Mouse (Mus musculus): ENCODE results near the gene Casp7. TPM values are rescaled to one million over a fixed set of nuclear protein-coding genes. Genes with fewer than 3 reads are reported as not detected.

Casp7 gene
- polyA plus RNA-seq, 1 experiment: 8.7 TPM

GRCm38 (mm10) chr19:56486926-56487325 lies 90.0 kb downstream of the Casp7 start:
- 88% methylated on average over 7 of the region's 7 CpGs for WGBS

GRCm38 (mm10) chr19:56487339-56487738 lies 90.4 kb downstream of the Casp7 start:
- DNase-seq (ENCODE audit: low read depth in 1 of 2, low spot score in 2 of 2): no peak
- TF ChIP-seq CTCF (IDR thresholded peaks at IDR 0.05; ENCODE audit: extremely low read depth, insufficient read depth, insufficient read length, insufficient replicate concordance) (no peak), POLR2A (IDR thresholded peaks at IDR 0.05; ENCODE audit: low read depth, low read length) (no peak)
- Histone ChIP-seq H3K4me3 (ENCODE audit: extremely low read depth, insufficient read depth, insufficient read length) (no peak overlapping the region), H3K27me3 (ENCODE audit: control insufficient read depth, insufficient read depth, low read length) (no peaks in the 10 kb centered on the region), H3K4me1 (ENCODE audit: control insufficient read depth, insufficient read depth, insufficient read length) (no peaks in the 10 kb centered on the region), H3K27ac (ENCODE audit: insufficient read depth, low read length) (no peak overlapping the region), H3K36me3 (ENCODE audit: control insufficient read depth, insufficient read depth, low read length) (no peaks in the 10 kb centered on the region)
- 78% methylated on average over 2 of the region's 2 CpGs for WGBS

More at GRCm38 (mm10) chr19:56486926-56487325, 90.0 kb downstream of the Casp7 start:
- no peaks in the 10 kb centered on the region for H3K36me3 ChIP-seq (ENCODE audit: control insufficient read depth, insufficient read depth, low read length)
- no peak for DNase-seq (ENCODE audit: low read depth in 1 of 2, low spot score in 2 of 2)
- no peak overlapping the region for H3K4me3 ChIP-seq (ENCODE audit: extremely low read depth, insufficient read depth, insufficient read length)
- no peaks in the 10 kb centered on the region for H3K27me3 ChIP-seq (ENCODE audit: control insufficient read depth, insufficient read depth, low read length)
- no peak overlapping the region for H3K27ac ChIP-seq (ENCODE audit: insufficient read depth, low read length)
- no peaks in the 10 kb centered on the region for H3K4me1 ChIP-seq (ENCODE audit: control insufficient read depth, insufficient read depth, insufficient read length)
- TF ChIP-seq POLR2A (IDR thresholded peaks at IDR 0.05; ENCODE audit: low read depth, low read length) (no peak), CTCF (IDR thresholded peaks at IDR 0.05; ENCODE audit: extremely low read depth, insufficient read depth, insufficient read length, insufficient replicate concordance) (no peak)

- WGBS: 88% methylated on average over 6 of the region's 6 CpGs
- DNase-seq (ENCODE audit: low read depth in 1 of 2, low spot score in 2 of 2): no peak
- Histone ChIP-seq H3K27ac (ENCODE audit: insufficient read depth, low read length) (no peak overlapping the region), H3K4me3 (ENCODE audit: extremely low read depth, insufficient read depth, insufficient read length) (no peak overlapping the region), H3K27me3 (ENCODE audit: control insufficient read depth, insufficient read depth, low read length) (no peaks in the 10 kb centered on the region), H3K36me3 (ENCODE audit: control insufficient read depth, insufficient read depth, low read length) (no peaks in the 10 kb centered on the region), H3K4me1 (ENCODE audit: control insufficient read depth, insufficient read depth, insufficient read length) (no peaks in the 10 kb centered on the region)
- no peak for TF ChIP-seq POLR2A (IDR thresholded peaks at IDR 0.05; ENCODE audit: low read depth, low read length)
- no peak for TF ChIP-seq CTCF (IDR thresholded peaks at IDR 0.05; ENCODE audit: extremely low read depth, insufficient read depth, insufficient read length, insufficient replicate concordance)
Measured at GRCm38 (mm10) chr19:56489601-56490000, 92.7 kb downstream of the Casp7 start.

Other genes starting within 250 kb of the Casp7 start
- gene Habp2, start 110.0 kb upstream of the Casp7 start, polyA plus RNA-seq (2012; rRNA removed): 0.76 and 1.7 TPM in 2 replicates
- 0.01 and 0.04 TPM in 2 replicates for gene Nrap, start 7.1 kb upstream of the Casp7 start, polyA plus RNA-seq (2012; rRNA removed)
- gene Plekhs1, start 64.5 kb downstream of the Casp7 start, polyA plus RNA-seq (2012; rRNA removed): 0.02 TPM in 1 of 2 replicates, not detected in the other
- gene Dclre1a, start 151.1 kb downstream of the Casp7 start, polyA plus RNA-seq (2012; rRNA removed): 2.6 TPM in 2 replicates
- gene Nhlrc2, start 151.1 kb downstream of the Casp7 start, polyA plus RNA-seq (2012; rRNA removed): 4.7 and 5.2 TPM in 2 replicates